Mouse (Mus musculus) T-cell, adult 2 months (primary cell): ENCODE results near the gene Adamtsl5.
"Not testable (repeated sequence)": the region's sequence is repeated elsewhere in the genome, so short reads cannot be mapped to it uniquely, and the experiment has no call there.

Experiments
- DNase-seq: peaks from one replicate; pipeline ENCODE4 v3.0.0; 2022; ENCODE audit warnings: low spot score

The Adamtsl5 gene

DNA sequence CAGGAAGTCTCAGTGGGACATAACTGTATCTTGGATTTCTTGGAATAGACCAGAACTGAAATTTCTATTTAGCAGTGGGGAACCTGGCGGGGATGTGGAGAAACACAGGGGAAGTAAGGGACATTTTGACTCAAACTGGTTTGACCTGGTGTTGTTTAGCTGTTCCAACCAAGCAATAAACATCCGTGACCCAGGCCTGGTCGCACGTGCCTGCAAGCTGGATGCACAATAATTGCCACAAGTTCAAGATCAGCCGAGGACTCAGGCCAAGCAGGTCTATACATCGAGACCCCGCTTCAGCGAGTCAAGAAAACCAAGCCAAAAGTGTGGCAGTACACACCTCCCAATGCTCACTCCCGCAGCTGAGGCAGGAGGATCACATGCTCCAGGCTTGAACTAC, 23.8 kb upstream of the Adamtsl5 start:
- DNase-seq = no peak

DNA sequence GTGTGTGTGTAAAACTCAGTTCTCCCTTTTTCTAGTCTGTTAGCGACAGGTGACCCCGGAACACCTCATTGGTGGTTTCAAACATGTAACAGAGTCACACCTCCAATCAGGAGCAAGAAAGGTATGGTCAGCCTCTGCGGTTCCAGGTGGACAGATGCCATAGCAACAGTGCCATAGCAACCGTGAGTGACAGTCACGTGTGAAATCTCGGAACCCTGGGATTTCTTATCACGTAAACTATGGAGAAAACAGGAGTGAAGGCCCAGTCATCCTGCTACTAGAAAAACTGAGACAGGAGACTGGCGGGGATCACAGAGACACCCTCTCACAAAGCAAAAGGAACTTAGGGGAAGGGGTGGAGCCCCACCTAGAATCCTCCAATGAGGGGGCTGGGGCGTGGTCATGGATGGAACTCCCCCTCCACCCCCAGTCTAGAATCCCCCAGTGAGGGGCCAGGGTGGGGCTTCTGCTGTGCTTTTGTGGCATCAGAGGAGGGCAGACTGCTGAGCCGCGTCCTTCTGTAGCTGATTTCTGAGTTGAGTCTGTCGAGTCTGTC, 23.3 kb upstream of the Adamtsl5 start:
- peak; percentile 45 for DNase-seq

DNA sequence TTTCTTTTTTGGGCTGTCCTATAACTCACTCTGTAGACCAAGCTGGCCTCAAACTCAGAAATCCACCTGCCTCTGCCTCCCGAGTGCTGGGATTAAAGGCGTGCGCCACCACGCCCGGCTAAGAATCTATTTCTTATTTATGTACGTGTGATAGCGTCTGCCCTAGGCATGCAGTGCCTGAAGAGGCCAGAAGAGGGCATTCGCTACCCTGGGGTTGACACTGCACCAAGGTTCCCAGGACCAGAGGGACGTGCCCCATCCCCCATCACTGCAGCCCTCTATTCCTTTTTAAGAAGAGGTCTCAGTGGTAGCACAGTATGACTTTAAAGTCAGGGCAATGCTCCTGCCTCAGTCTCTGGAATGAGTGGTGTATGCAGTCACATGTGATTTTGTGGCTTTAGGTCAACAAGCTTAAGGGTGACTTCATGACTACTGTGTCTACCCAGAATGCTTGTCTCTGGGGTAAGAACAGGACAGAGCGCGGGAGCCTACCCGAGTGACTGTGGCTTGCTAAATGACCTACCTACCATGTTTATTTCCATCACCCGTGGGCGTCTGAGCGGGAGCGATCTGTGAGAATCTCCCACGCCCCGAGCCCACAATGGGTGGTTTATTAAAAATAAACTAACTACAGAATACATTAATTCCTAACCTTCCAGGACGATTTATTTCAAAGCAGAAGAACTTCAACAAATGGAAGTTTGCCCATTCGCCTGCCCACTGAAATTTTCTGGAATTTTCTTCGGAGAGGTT, 22.0 kb upstream of the Adamtsl5 start:
- no peak for DNase-seq

DNA sequence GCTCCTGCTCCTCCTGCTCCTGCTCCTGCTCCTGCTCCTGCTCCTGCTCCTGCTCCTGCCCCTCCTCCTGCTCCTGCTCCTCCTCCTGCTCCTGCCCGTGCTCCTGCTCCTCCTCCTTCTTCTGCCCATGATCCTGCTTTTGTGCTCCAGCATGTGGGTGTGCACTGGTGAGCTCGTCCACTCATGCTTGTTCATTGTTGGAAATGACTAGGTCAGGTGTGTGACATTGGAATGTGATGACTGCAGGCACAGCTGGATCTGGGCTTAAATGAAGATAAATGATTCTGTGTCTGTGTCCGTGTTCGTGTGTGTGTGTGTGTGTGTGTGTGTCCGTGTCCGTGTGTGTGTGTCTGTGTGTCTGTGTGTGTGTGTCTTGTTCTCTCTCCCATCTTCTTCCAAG, 20.2 kb upstream of the Adamtsl5 start:
- peak; percentile 34 for DNase-seq

- DNase-seq = no peak
Observed at GRCm38 (mm10) chr10:80367954-80368353, 19.7 kb upstream of the Adamtsl5 start.

GRCm38 (mm10) chr10:80365736-80366135, 17.5 kb upstream of the Adamtsl5 start:
- no peak for DNase-seq

DNA sequence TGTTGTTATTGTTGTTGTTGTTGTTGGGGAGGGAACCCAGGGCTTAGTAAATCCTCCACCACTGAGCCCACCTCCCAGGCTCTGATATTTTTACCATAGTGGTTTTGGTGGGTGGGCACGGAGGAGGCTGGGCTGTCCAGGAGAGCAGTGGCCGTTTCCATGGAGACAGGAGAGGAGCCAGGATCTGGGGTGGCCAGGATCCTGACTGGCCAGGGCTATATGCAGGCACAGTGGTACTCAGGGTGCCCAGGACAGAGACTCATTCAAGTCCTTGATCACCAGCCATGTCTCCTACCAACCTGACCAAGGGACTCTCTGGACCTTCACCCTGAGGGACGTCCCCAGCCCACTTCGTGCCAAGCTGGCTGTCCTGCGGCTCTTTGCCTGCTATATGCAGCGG, 15.5 kb upstream of the Adamtsl5 start:
- no peak for DNase-seq

DNA sequence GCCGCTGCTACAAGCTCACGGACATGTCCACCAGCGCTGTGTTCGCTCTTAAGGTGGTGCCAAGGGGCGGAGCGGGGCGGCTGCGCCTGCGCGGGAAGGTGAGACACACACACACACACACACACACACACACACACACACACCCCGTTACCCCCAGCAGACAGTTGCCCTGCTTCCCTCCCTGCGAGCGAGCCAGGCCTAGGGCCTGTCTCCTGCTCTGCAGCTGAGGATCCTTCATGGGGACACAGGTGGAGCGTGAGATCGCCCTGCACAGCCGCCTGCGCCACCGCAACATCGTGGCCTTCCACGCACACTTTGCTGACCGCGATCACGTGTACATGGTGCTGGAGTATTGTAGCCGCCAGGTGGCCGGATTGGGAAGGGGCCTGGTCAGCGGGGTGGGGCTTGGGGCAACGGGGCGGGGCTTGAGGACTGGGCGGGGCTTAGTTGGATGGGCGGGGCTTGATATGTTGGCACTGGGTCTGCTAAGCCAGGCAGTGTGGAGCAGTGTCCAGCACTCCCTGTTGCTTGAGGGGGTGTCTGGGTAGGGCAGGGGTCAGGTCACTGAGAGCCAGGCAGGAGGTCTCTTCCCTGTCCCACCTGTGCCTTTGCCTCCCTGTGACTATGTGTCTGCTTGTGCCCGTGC, 9.9 kb upstream of the Adamtsl5 start:
- no peak for DNase-seq

GRCm38 (mm10) chr10:80357336-80357735, 9.1 kb upstream of the Adamtsl5 start:
- DNase-seq = no peak

DNA sequence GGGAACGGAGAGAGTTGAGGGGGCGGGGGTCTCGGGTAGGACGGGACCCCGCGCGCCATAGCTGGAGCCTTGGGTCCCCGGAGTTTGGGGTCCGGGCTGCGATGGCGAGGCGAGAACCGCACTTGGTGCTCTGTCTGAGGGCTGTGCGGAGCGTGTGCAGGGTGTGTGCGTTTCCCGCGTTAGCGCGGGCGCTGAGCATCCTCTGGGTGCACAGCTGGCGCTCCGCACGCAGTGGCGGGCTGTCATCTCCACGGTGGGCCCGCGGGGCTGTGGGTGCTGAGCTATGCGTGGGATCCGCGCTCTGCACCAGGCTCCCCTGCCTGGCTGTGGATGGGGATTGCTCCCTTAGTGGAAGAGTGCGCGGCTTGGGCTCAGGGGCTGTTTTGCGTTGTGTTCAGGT, 8.5 kb upstream of the Adamtsl5 start:
- no peak for DNase-seq

- DNase-seq = no peak
Observed at GRCm38 (mm10) chr10:80356001-80356682, 7.9 kb upstream of the Adamtsl5 start, which contains the start of gene Plk5. Gene Plk5, plus strand, starts transcription at chr10:80356459.

GRCm38 (mm10) chr10:80355431-80355830, 7.2 kb upstream of the Adamtsl5 start:
- no peak for DNase-seq

DNA sequence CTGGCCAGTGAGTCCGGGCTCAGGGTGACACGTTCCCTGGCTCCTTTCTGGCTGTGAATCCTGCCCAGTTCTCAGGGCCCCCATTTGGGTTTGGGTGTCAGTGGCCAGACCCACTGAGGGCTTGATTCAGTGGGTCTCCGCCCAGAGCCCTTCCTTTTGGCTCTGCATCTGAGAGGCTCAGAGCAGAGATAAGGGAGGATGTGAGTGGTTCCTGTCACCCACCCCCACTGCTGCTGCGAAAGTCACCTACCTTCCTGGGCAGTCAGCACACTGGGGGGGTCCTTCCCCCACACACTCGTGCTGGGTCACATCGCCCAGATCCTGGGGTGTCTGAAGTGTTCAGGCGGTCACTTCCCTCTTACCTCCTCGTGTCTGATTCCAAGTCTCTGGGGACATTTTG, 4.5 kb upstream of the Adamtsl5 start:
- no peak for DNase-seq

GRCm38 (mm10) chr10:80351896-80352295, 3.7 kb upstream of the Adamtsl5 start:
- DNase-seq = no peak

DNA sequence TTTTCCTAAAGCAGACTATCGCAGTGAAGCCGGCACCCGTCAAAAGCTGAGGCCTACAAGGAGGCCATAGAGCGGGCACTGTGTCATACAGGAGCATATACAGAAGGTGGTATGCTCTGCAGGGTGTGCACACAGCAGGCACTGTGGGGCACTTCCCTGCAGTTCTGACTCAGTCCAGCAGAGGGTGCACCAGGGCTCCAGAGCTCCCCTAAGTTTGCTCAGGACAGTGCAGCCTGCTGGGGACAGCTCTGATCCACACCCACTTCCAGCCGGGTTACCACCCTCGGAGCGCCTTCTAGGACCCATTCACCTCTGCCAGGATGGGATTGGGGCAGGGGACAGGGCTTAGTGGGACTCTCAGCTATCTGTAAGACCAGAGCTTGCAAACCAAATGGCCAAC, 2.1 kb upstream of the Adamtsl5 start:
- DNase-seq = peak; percentile 74

DNA sequence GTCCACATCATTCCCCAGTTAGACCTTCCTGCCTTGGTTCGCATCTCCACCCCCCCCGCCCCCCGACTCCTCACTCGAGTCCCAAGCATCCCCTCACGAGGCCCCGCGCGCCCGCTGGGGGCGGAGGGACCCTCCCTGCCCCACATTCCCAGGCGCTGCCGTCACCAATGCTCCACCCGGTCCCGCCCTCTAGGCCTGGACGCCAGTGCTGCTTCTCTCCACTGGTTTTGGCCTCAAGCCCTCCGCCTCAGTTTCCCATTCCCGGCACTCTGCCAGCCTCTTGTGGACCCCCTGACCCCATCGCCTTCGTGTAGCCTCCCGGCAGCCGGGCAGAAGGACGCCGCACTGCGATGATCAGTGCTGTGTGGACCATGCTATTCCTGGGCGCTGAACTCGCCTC, 769 bp upstream of the Adamtsl5 start:
- no peak for DNase-seq

- no peak for DNase-seq
Observed at GRCm38 (mm10) chr10:80347514-80347967, 671 bp downstream of the Adamtsl5 start.

DNA sequence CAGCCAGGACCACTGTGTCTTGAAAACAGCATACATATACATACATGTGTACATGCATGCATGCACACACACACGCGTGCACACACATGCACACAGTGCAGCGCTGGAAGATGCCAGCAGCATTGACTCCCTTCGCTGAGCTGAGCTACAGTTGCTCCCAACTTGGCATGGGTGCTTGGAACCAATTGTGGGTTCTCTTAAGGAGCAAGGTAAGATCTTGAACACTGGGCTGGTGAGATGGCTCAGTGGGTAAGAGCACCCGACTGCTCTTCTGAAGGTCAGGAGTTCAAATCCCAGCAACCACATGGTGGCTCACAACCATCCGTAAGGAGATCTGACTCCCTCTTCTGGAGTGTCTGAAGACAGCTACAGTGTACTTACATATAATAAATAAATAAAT, 2.3 kb downstream of the Adamtsl5 start:
- not testable (repeated sequence) for DNase-seq

- DNase-seq = no peak
Observed at GRCm38 (mm10) chr10:80345122-80345521, 3.1 kb downstream of the Adamtsl5 start.

DNA sequence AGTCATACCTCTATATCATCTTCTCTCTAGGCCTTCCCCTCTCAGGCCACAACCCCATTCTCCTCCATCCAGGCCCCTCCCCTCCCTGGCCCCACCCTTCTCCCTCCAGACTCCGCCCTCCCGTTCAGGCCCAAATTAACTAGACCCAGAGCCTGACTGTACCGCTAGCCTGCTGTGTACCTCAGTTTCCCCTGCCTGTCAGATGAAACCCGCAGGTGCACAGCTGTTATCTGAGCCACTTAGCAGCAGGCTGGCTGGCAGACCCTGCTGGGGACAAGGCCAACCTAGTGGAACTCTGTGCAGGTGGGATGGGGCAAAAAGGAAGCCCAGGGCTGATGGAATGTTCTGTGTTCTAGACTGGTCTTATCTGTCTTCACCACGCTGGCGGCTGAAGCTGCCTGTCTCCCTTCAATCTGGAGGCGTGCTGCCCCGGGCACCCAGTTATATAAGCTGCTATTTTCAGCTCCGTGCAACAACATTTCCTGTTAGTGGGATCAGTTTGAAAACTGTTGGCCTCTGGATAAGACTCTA, 4.0 kb downstream of the Adamtsl5 start:
- DNase-seq = no peak

GRCm38 (mm10) chr10:80343425-80343895, 4.8 kb downstream of the Adamtsl5 start:
- no peak for DNase-seq

DNA sequence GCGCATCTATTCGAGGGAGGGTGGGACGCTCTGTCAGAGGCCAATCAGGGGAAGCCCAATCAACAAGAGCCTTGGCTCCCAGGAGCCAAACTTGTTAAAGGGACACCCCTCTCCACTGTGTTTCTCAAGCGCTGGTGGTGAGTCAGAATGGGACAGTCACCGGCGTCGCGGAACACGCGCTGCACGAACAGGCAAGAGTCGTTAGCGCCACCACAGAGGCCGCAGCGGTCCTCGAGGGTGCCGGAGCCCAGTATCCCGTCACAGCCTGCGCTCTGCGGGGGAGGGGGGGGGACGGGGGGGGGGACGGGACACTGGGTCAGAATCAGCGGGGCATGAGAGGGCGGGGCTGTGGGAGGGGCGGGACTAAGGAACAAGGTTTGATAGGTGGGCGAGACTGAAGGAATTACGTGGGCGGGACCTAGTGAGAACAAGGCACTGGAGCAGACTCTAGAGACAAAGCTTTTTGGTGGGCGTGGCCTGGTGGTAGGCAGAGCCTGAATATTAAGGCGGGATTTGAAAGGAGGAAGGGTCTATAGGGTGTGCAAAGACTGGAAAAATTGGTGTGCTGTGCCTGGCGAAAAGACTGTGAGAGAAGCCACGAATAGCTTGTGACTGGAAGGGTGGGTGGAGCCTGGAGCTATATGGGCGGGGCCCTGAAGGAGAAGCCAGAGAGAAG, 5.3 kb downstream of the Adamtsl5 start:
- DNase-seq = peak; percentile 61
